Mouse (Mus musculus): ENCODE results near the gene Klhl35.

Gene Klhl35

GRCm38 (mm10) chr7:99444012-99444411, 21.8 kb upstream of the Klhl35 start:
- H3K9me3 ChIP-seq (ENCODE audit: low read length) = no peaks in the 10 kb centered on the region
- TF ChIP-seq POU5F1 (IDR thresholded peaks at IDR 0.05; ENCODE audit: borderline replicate concordance, low read length) = no peak
- peak; percentile 94 for TF ChIP-seq CTCF (conservative IDR thresholded peaks at IDR 0.05; ENCODE audit: low read length)
- H3K4me1 ChIP-seq (replicated peaks; ENCODE audit: low read depth, low read length) = peaks cover 22% of the 10 kb centered on the region
- H3K4me3 ChIP-seq (replicated peaks; ENCODE audit: low read length) = no peak overlapping the region
- H3K36me3 ChIP-seq (ENCODE audit: insufficient read depth, low read length) = no peaks in the 10 kb centered on the region
- peaks cover 29% of the 10 kb centered on the region for H3K27me3 ChIP-seq (ENCODE audit: insufficient read depth, low read length)

- Histone ChIP-seq H3K4me1 (replicated peaks; ENCODE audit: low read depth, low read length) (peaks cover 16% of the 10 kb centered on the region), H3K27me3 (ENCODE audit: insufficient read depth, low read length) (peaks cover 19% of the 10 kb centered on the region; the same call in 1 of the 2 replicates), H3K36me3 (ENCODE audit: insufficient read depth, low read length) (no peaks in the 10 kb centered on the region), H3K9me3 (ENCODE audit: low read length) (no peaks in the 10 kb centered on the region), H3K4me3 (replicated peaks; ENCODE audit: low read length) (no peak overlapping the region)
- TF ChIP-seq NANOG (IDR thresholded peaks at IDR 0.05; ENCODE audit: borderline replicate concordance, low read length) (no peak), CTCF (conservative IDR thresholded peaks at IDR 0.05; ENCODE audit: low read length) (peak; percentile 30), POU5F1 (IDR thresholded peaks at IDR 0.05; ENCODE audit: borderline replicate concordance, low read length) (no peak)
These were observed 20.0 kb upstream of the Klhl35 start for GRCm38 (mm10) chr7:99445833-99446232.

DNA sequence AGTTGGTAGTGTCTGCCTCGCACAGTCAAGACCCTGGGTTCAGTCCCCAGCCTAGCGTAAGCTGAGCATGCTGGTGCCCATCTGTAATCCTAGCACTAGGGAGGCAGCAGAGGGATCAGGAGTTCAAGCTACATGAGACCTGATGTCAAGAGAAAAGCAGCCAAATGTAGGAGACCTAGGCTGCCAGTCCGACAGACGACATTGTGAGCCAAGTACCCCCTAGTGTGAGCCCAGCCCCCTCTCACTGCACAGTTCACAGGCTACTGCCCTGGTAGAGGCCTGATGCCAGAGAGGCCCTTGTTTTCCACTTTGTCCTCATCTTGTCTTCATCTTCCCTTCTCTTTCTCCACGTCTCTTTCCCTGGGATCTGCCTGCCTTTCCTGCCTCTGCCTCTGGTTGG, 18.5 kb upstream of the Klhl35 start:
- no peaks in the 10 kb centered on the region for H3K9me3 ChIP-seq (ENCODE audit: low read length)
- TF ChIP-seq POU5F1 (IDR thresholded peaks at IDR 0.05; ENCODE audit: borderline replicate concordance, low read length) (no peak), NANOG (IDR thresholded peaks at IDR 0.05; ENCODE audit: borderline replicate concordance, low read length) (no peak), CTCF (conservative IDR thresholded peaks at IDR 0.05; ENCODE audit: low read length) (no peak)
- H3K36me3 ChIP-seq (ENCODE audit: insufficient read depth, low read length) = no peaks in the 10 kb centered on the region
- H3K4me3 ChIP-seq (replicated peaks; ENCODE audit: low read length) = no peak overlapping the region
- peaks cover 1% of the 10 kb centered on the region for H3K4me1 ChIP-seq (replicated peaks; ENCODE audit: low read depth, low read length)
- peaks cover 20% of the 10 kb centered on the region for H3K27me3 ChIP-seq (ENCODE audit: insufficient read depth, low read length)

DNA sequence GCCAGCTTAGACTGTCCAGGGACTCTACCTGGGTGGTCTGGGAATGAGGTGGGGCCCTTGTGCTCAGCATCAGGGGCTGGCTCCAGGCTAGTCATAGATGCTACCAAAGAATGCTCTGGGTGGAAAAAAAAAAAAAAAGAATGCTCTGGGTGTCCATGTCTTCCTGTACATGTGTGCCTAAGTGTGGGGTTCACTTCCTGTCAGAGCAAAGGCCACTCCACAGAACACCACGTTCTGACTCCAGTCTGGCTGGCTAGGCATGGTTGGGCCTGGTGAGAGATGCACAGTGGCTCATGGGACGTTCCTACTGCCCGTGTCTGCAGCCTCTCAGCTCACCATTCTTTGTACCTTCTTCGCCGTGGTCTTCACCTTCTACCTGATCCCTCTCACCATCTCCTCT, 17.2 kb upstream of the Klhl35 start:
- Histone ChIP-seq H3K4me1 (replicated peaks; ENCODE audit: low read depth, low read length) (peaks cover 11% of the 10 kb centered on the region), H3K9me3 (ENCODE audit: low read length) (no peaks in the 10 kb centered on the region), H3K36me3 (ENCODE audit: insufficient read depth, low read length) (no peaks in the 10 kb centered on the region), H3K4me3 (replicated peaks; ENCODE audit: low read length) (no peak overlapping the region), H3K27me3 (ENCODE audit: insufficient read depth, low read length) (peaks cover 25% of the 10 kb centered on the region)
- TF ChIP-seq POU5F1 (IDR thresholded peaks at IDR 0.05; ENCODE audit: borderline replicate concordance, low read length) = no peak
- TF ChIP-seq CTCF (conservative IDR thresholded peaks at IDR 0.05; ENCODE audit: low read length) = no peak
- TF ChIP-seq NANOG (IDR thresholded peaks at IDR 0.05; ENCODE audit: borderline replicate concordance, low read length) = no peak

GRCm38 (mm10) chr7:99449063-99449462, 16.7 kb upstream of the Klhl35 start:
- H3K4me3 ChIP-seq (replicated peaks; ENCODE audit: low read length) = no peak overlapping the region
- H3K36me3 ChIP-seq (ENCODE audit: insufficient read depth, low read length) = no peaks in the 10 kb centered on the region
- no peak for TF ChIP-seq NANOG (IDR thresholded peaks at IDR 0.05; ENCODE audit: borderline replicate concordance, low read length)
- TF ChIP-seq POU5F1 (IDR thresholded peaks at IDR 0.05; ENCODE audit: borderline replicate concordance, low read length) = no peak
- TF ChIP-seq CTCF (conservative IDR thresholded peaks at IDR 0.05; ENCODE audit: low read length) = no peak
- H3K4me1 ChIP-seq (replicated peaks; ENCODE audit: low read depth, low read length) = peaks cover 13% of the 10 kb centered on the region
- H3K9me3 ChIP-seq (ENCODE audit: low read length) = no peaks in the 10 kb centered on the region
- H3K27me3 ChIP-seq (ENCODE audit: insufficient read depth, low read length) = peaks cover 29% of the 10 kb centered on the region

GRCm38 (mm10) chr7:99449751-99450150, 16.1 kb upstream of the Klhl35 start:
- Histone ChIP-seq H3K4me3 (replicated peaks; ENCODE audit: low read length) (no peak overlapping the region), H3K4me1 (replicated peaks; ENCODE audit: low read depth, low read length) (peaks cover 13% of the 10 kb centered on the region), H3K36me3 (ENCODE audit: insufficient read depth, low read length) (no peaks in the 10 kb centered on the region), H3K9me3 (ENCODE audit: low read length) (no peaks in the 10 kb centered on the region), H3K27me3 (ENCODE audit: insufficient read depth, low read length) (peaks cover 36% of the 10 kb centered on the region)
- TF ChIP-seq POU5F1 (IDR thresholded peaks at IDR 0.05; ENCODE audit: borderline replicate concordance, low read length) = no peak
- no peak for TF ChIP-seq CTCF (conservative IDR thresholded peaks at IDR 0.05; ENCODE audit: low read length)
- no peak for TF ChIP-seq NANOG (IDR thresholded peaks at IDR 0.05; ENCODE audit: borderline replicate concordance, low read length)

- Histone ChIP-seq H3K4me3 (replicated peaks; ENCODE audit: low read length) (no peak overlapping the region), H3K36me3 (ENCODE audit: insufficient read depth, low read length) (no peaks in the 10 kb centered on the region), H3K9me3 (ENCODE audit: low read length) (no peaks in the 10 kb centered on the region), H3K4me1 (replicated peaks; ENCODE audit: low read depth, low read length) (peaks cover 13% of the 10 kb centered on the region), H3K27me3 (ENCODE audit: insufficient read depth, low read length) (peaks cover 41% of the 10 kb centered on the region)
- TF ChIP-seq CTCF (conservative IDR thresholded peaks at IDR 0.05; ENCODE audit: low read length) (peak; percentile 95), POU5F1 (IDR thresholded peaks at IDR 0.05; ENCODE audit: borderline replicate concordance, low read length) (no peak)
These were observed 15.1 kb upstream of the Klhl35 start for GRCm38 (mm10) chr7:99450703-99451102.

DNA sequence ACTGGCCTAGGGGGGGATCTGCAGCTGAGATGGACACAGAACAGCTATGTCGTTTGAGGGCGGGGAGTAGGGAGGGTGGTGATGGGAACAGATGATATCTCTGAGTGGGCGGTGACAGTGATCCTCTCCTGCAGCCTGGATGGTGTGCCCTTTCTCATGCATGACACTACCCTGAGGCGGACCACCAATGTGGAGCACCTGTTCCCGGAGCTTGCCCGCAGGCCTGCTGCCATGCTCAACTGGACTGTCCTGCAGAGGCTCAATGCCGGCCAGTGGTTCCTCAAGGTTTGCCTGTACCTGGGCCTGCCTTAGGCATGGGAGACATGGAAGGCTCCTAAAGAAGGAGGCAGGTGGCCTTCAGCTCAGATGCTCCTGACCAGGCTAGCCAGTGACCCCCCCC, 12.9 kb upstream of the Klhl35 start:
- Histone ChIP-seq H3K36me3 (ENCODE audit: insufficient read depth, low read length) (no peaks in the 10 kb centered on the region), H3K4me1 (replicated peaks; ENCODE audit: low read depth, low read length) (peaks cover 20% of the 10 kb centered on the region), H3K4me3 (replicated peaks; ENCODE audit: low read length) (no peak overlapping the region), H3K9me3 (ENCODE audit: low read length) (no peaks in the 10 kb centered on the region), H3K27me3 (ENCODE audit: insufficient read depth, low read length) (peaks cover 44% of the 10 kb centered on the region)
- TF ChIP-seq POU5F1 (IDR thresholded peaks at IDR 0.05; ENCODE audit: borderline replicate concordance, low read length) = no peak

DNA sequence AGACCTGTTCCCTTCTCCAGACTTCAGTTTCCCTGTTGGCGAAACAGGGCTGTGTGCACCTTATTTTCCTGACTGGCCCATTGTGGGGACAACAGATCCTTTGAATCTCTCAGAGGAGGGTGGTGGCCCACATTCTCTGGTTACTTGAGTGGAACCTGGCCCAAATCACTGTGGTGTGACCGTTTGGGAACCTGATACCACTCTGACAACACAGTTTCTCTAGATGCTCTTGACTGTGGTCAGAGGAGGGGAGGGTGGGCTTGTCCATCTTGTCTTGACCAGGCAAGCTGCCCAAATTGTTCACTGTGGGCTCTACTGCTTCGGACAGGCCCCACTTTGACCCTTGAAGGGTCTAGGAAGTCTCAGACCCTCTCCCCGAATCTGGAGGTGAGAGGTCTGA, 11.8 kb upstream of the Klhl35 start:
- Histone ChIP-seq H3K27me3 (ENCODE audit: insufficient read depth, low read length) (peaks cover 53% of the 10 kb centered on the region), H3K4me3 (replicated peaks; ENCODE audit: low read length) (no peak overlapping the region), H3K9me3 (ENCODE audit: low read length) (no peaks in the 10 kb centered on the region), H3K36me3 (ENCODE audit: insufficient read depth, low read length) (no peaks in the 10 kb centered on the region), H3K4me1 (replicated peaks; ENCODE audit: low read depth, low read length) (peaks cover 20% of the 10 kb centered on the region)
- TF ChIP-seq POU5F1 (IDR thresholded peaks at IDR 0.05; ENCODE audit: borderline replicate concordance, low read length) (no peak), CTCF (conservative IDR thresholded peaks at IDR 0.05; ENCODE audit: low read length) (no peak), NANOG (IDR thresholded peaks at IDR 0.05; ENCODE audit: borderline replicate concordance, low read length) (no peak)

Measured in E14TG2a.4 (cell line).